Mouse (Mus musculus): ENCODE results near the gene Hoxc6.

The Hoxc6 gene

GRCm38 (mm10) chr15:102997939-102998355, at the start of gene Hoxc6:
Gene Hoxc6, plus strand, starts transcription at chr15:102998257.
- no peak for DNase-seq (ENCODE audit: low spot score)

GRCm38 (mm10) chr15:102948842-102949241, 49.2 kb upstream of the Hoxc6 start:
- DNase-seq (ENCODE audit: low spot score) = no peak

DNA sequence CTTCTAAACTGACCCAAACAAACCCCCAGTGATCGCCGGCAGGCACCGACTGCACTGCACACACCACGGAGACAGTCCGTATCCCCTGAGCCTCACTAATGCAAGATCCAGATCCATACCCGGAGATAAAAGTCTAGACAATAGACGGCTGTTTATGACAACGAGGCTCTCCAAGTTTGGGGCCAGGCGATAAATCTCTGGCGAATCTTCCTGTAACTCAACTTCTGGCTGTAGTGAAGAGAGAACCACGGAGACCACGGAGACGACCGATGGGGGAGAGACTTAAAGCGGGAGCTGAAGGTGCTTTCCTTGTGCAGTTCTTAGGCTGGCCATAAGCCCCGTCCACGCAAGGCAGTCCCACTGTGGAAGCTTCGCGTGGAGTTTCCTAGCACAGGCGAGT, 48.4 kb upstream of the Hoxc6 start:
- DNase-seq (ENCODE audit: low spot score) = no peak

GRCm38 (mm10) chr15:102950877-102951276, 47.2 kb upstream of the Hoxc6 start:
- no peak for DNase-seq (ENCODE audit: low spot score)

GRCm38 (mm10) chr15:102953561-102953960, 44.5 kb upstream of the Hoxc6 start:
- DNase-seq (ENCODE audit: low spot score) = no peak

GRCm38 (mm10) chr15:102954192-102955006, 43.7 kb upstream of the Hoxc6 start, which contains the start of gene Hoxc11:
Gene Hoxc11, plus strand, starts transcription at chr15:102954427.
- DNase-seq (ENCODE audit: low spot score) = no peak

GRCm38 (mm10) chr15:102955007-102955382, 43.1 kb upstream of the Hoxc6 start:
- DNase-seq (ENCODE audit: low spot score) = no peak

GRCm38 (mm10) chr15:102955833-102956640, 42.0 kb upstream of the Hoxc6 start:
- DNase-seq (ENCODE audit: low spot score) = no peak

GRCm38 (mm10) chr15:102956906-102957305, 41.2 kb upstream of the Hoxc6 start:
- DNase-seq (ENCODE audit: low spot score) = no peak

- no peak for DNase-seq (ENCODE audit: low spot score)
Observed at GRCm38 (mm10) chr15:102959663-102960191, 38.3 kb upstream of the Hoxc6 start.

DNA sequence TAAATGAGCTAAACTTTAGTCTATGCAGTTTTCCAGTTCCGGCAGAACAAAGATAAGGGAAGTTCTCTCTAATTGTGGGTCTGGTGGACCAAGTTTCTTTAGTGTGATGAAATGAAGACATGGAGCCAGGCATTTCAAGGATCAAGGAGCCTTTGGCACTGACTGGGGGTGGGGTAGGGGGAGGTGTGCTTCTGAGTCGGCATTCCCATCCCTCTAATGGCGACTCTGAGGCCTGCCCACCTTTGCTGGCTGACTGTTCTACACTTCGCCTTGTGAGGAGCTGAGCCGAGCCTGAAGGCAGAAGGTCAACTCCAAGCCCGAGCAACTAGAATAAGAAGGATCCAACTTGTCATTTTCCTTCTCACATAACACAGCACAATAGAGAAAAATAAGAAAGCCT, 36.3 kb upstream of the Hoxc6 start:
- no peak for DNase-seq (ENCODE audit: low spot score)

GRCm38 (mm10) chr15:102962492-102962891, 35.6 kb upstream of the Hoxc6 start:
- DNase-seq (ENCODE audit: low spot score) = no peak

GRCm38 (mm10) chr15:102963259-102963658, 34.8 kb upstream of the Hoxc6 start:
- DNase-seq (ENCODE audit: low spot score) = no peak

- DNase-seq (ENCODE audit: low spot score) = no peak
Observed at GRCm38 (mm10) chr15:102963671-102964640, 34.1 kb upstream of the Hoxc6 start.

DNA sequence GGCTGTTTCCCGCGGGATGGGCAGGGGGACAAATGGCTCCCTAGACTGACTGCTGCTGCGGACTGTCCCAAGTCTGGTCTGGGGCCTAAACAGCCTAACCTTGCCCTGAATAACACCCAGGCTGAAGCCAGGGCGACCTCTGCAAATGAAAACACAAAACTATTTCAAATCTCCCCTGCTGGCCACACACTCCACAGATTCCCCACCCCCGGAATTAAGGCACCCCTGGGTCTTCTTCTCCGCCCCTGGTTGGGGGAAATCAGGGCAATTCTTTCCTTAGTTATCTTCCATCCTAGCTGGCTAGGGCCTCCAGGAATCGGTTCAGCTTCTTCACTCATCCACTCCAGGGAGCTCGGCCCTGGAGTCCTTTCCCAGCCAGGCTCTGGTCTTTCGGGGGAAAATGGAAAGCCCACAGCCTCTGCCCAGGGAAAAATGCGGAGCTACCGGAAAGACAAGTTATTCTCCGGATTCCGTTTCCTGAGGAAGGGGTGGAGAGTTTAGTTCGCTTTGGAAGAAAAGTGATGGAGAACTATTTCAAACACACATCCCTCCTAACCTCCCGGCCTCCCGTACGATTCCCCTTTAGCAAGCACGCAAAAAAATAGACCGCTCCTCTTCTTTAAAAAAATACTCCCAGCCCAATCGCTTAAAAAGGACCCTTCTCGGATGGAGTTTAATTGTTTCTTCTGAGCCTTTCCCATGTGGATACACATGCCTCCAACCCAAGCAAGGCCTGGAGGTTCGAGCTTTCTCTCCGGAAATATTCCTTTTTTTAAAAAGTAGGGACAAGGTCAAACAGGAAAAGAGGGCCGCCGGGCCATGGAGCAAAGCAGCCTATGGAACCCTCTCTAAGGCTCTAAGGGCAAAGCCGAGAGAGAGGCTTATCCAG, 32.8 kb upstream of the Hoxc6 start:
- DNase-seq (ENCODE audit: low spot score) = no peak

- DNase-seq (ENCODE audit: low spot score) = peak; percentile 75
Observed at GRCm38 (mm10) chr15:102965892-102966775, 31.9 kb upstream of the Hoxc6 start.

- DNase-seq (ENCODE audit: low spot score) = no peak
Observed at GRCm38 (mm10) chr15:102966776-102967311, 31.2 kb upstream of the Hoxc6 start, which contains the start of gene Hoxc10. Gene Hoxc10, plus strand, starts transcription at chr15:102966796.

- no peak for DNase-seq (ENCODE audit: low spot score)
Observed at GRCm38 (mm10) chr15:102967312-102967510, 30.8 kb upstream of the Hoxc6 start, which contains the start of gene Hoxc5. Gene Hoxc5, plus strand, starts transcription at chr15:102967443.
